Mouse (Mus musculus) thymus, adult 2 months (tissue): Measurements from ENCODE around the gene Cox5b. TPM values are rescaled to one million over a fixed set of nuclear protein-coding genes. Genes with fewer than 3 reads are reported as not detected.
A peak's percentile ranks its signal among the peaks of the same experiment; 100 is the strongest.

ENCODE experiments used
- DNase-seq: peaks from one replicate; pipeline ENCODE4 v3.0.0; 2021
- H3K27ac ChIP-seq: fragments of 200-500 bp; 2 replicates; pipeline ENCODE4 v1.5.1; 2012; ENCODE audit warnings: low read length, control low read depth; ENCODE audit not compliant: control insufficient read depth, insufficient read depth
- H3K27me3 ChIP-seq: fragments of 200-500 bp; 2 replicates; pipeline ENCODE4 v1.6.1; 2012; ENCODE audit warnings: mild to moderate bottlenecking, low read length, moderate library complexity, mixed read lengths; ENCODE audit not compliant: control insufficient read depth, insufficient read depth
- H3K36me3 ChIP-seq: fragments of 200-500 bp; 2 replicates; pipeline ENCODE4 v1.6.1; 2012; ENCODE audit warnings: mild to moderate bottlenecking, low read length, moderate library complexity; ENCODE audit not compliant: control insufficient read depth, insufficient read depth
- H3K4me1 ChIP-seq: fragments of 200-500 bp; replicated peaks from 2 replicates; pipeline ENCODE4 v1.6.1; 2012; ENCODE audit warnings: low read length; ENCODE audit not compliant: control insufficient read depth, insufficient read depth
- H3K4me3 ChIP-seq: fragments of 200-500 bp; 2 replicates; pipeline ENCODE4 v1.5.1; 2012; ENCODE audit warnings: mild to moderate bottlenecking, low read length, control low read depth, moderate library complexity; ENCODE audit not compliant: control insufficient read depth, insufficient read depth
- CTCF ChIP-seq: fragments of 200-500 bp; IDR thresholded peaks from 2 replicates; pipeline ENCODE4 v1.5.1; 2012; ENCODE audit warnings: mild to moderate bottlenecking, control low read depth, low read length, moderate library complexity, borderline replicate concordance; ENCODE audit not compliant: control insufficient read depth, poor library complexity, insufficient read depth; ENCODE audit errors: extremely low read depth
- POLR2A ChIP-seq: fragments of 200-500 bp; IDR thresholded peaks from 2 replicates; pipeline ENCODE4 v1.6.1; 2012; ENCODE audit warnings: mild to moderate bottlenecking, low read length, control low read depth, moderate library complexity; ENCODE audit not compliant: control insufficient read depth, poor library complexity, insufficient read depth; ENCODE audit errors: extremely low read depth
- WGBS: fragments of 180-500 bp; shearing (Covaris S2); methylation state at CpG from one replicate; pipeline ENCODE4 v1.1.7; 2018; 5-methylcytosine and 5-hydroxymethylcytosine counted together
- polyA plus RNA-seq: library from polyadenylated mRNA; depleted of rRNA; stranded (reverse); fragments of >200 nt; gene quantifications from 2 replicates; pipeline ENCODE4 v1.2.3, GENCODE M21; 2012; rRNA removed

Gene Cox5b
- 395 and 432 TPM in 2 replicates for polyA plus RNA-seq

DNA sequence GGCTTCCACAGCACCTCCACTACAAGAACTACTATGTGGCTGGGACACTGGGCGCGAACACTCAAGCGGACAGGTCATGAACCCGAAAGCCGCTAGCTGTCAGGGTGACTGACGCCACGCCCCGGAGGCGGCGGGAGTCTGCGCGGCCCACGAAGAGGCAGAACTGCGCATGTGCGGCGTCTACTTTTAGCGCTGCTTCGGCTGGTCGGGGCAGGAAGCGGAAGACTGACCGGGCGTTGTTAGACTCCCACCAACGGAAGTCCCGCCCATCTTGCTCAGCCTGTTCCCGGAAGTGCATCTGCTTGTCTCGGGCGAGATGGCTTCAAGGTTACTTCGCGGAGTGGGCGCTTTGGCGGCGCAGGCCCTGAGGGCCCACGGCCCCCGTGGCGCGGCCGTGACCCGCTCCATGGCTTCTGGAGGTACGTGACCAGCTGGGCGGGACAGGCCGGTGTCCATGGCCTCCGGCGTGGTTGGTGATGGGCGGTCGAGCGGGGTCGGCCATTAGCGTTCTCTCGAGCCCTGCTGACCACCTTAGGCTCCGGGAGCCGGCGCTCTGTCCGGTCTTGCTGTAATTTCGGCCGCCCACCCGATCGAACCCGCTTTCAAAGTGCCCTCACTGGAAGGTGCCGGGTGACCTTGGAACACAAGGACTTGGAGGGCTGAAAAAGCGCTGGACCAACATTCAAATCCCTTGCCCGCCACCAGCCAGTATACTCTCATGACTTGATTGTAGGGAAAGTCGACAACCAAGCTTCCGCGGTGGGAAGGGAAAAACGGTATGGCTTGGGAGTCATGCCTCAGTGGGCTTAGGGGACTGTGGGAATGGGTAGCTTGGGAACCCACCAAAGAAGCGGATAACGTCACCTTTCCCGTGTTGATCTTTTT is at the start of gene Cox5b:
Gene Cox5b, plus strand, starts transcription at position 179 of the 885 bp plus-strand sequence.
- Histone ChIP-seq H3K36me3 (peaks cover 11% of the 10 kb centered on the region; the same call in 1 of the 2 replicates), H3K4me1 (peaks cover 9% of the 10 kb centered on the region), H3K27ac (no peak within 1 kb of the TSS; the same call in 1 of the 2 replicates), H3K27me3 (no peaks in the 10 kb centered on the region), H3K4me3 (peak within 1 kb of the TSS; percentile 80)
- peak; percentile 95 for DNase-seq
- WGBS = under 1% methylated on average over 68 of the region's 68 CpGs
- TF ChIP-seq CTCF = 0 out of 2 replicates have a peak, but pooled peaks have one; percentile 25
- TF ChIP-seq POLR2A = peak; percentile 56; the same call in 1 of the 2 replicates

DNA sequence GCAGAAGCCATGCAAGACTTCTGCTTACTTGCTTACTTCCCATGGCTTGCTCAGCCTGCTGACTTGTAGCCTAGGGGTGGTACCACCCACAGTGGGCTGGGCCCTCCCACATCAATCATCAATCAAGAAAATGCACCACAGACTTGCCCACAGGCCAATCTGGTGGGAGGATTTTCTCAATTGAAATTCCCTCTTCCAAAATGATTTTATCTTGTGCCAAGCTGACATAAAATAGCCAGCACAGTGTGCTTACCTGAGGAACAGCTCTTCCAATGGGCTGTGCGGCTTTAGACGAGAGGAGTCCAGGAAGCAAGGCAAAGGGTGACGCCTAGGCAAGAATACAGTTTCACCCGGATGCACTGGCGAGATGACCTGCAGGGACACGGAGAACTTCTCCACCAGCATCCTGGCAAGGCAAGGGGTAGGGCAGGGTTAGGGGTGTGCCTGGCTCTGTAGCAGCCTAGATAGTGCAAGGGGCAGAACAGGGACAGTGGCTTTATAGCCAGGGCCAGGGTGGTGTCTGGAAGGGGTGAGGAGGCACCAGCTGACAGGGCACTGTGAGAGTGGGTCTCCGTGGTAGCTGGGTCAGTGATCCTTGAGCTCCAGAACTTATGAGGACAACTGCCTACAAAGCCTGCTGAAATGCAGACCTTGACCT is 47.2 kb upstream of the Cox5b start:
- Histone ChIP-seq H3K36me3 (no peaks in the 10 kb centered on the region), H3K4me3 (no peak overlapping the region), H3K27ac (no peak overlapping the region), H3K27me3 (no peaks in the 10 kb centered on the region), H3K4me1 (peaks cover 5% of the 10 kb centered on the region; the same call in 1 of the 2 replicates)
- WGBS = 95% methylated on average over 7 of the region's 7 CpGs
- DNase-seq = no peak
- TF ChIP-seq POLR2A (no peak), CTCF (no peak)

DNA sequence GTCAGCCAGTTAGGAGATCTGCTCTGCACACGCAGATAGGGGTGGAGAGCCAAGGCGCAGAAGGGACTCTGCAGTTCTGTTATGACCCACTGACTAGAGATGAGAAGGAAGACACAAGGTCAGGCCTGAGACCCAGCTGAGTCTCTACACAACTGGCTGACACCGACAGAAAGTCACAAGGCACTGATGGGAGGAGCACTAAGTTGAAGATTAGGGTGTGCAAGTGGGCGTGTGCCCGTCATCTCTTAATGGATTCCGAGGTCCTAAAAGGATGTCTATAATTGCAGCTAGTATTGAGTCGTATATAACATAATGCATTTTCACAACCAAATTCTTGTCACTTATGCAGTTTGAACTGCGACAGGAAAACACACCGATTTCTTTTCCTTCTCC is 46.6 kb upstream of the Cox5b start:
- Histone ChIP-seq H3K27ac (no peak overlapping the region), H3K4me3 (no peak overlapping the region), H3K27me3 (no peaks in the 10 kb centered on the region), H3K4me1 (peaks cover 5% of the 10 kb centered on the region; the same call in 1 of the 2 replicates), H3K36me3 (no peaks in the 10 kb centered on the region)
- DNase-seq = no peak
- WGBS = 95% methylated on average over 9 of the region's 9 CpGs
- TF ChIP-seq CTCF = no peak
- no peak for TF ChIP-seq POLR2A

DNA sequence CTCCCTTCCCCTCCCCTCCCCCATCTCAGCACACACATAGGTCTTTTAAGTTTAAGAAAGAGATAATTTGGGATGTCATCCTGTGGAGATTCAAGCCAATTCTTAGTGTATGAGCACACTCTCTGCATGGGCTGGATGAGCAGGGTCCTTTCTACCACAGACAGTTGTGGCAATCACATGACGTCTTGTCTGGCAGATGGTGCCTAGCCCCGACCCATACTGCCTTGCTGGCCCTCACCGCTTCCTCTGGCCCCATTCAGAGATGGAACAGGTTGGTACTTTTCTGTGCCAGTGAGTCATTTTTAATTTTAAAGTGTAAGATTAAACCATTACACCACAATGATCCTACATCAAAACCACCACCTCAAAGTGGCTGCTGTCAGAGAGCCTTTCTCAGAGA is 45.0 kb upstream of the Cox5b start:
- 11% methylated on average over 3 of the region's 3 CpGs for WGBS
- H3K27ac ChIP-seq = no peak overlapping the region
- no peak overlapping the region for H3K4me3 ChIP-seq
- peaks cover 2% of the 10 kb centered on the region; the same call in 1 of the 2 replicates for H3K4me1 ChIP-seq
- no peaks in the 10 kb centered on the region for H3K27me3 ChIP-seq
- TF ChIP-seq CTCF (no peak), POLR2A (no peak)
- no peak for DNase-seq
- no peaks in the 10 kb centered on the region for H3K36me3 ChIP-seq

DNA sequence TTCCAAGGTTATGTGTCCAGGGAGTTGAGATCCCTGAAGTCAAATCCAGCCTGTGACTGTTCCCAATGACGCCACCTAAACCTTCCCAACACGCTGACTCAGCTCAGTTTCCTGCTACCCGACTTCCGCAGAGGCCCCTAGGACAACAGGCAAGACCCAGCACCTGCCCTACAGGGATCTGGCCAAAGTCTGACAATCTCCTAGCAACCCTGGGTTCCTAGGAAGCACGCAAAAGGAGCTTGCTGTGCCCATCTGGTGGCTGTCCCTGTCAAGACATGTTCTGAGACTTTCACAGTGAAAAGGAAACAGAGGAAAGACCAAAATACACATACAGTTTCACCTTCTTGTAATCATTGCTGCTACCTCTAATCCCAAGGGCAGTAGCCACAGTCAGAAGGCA is 43.6 kb upstream of the Cox5b start:
- Histone ChIP-seq H3K27ac (no peak overlapping the region), H3K27me3 (no peaks in the 10 kb centered on the region), H3K4me1 (peaks cover 2% of the 10 kb centered on the region; the same call in 1 of the 2 replicates), H3K4me3 (no peak overlapping the region), H3K36me3 (no peaks in the 10 kb centered on the region)
- no peak for TF ChIP-seq CTCF
- no peak for TF ChIP-seq POLR2A
- WGBS = 78% methylated on average over 5 of the region's 5 CpGs
- DNase-seq = no peak

DNA sequence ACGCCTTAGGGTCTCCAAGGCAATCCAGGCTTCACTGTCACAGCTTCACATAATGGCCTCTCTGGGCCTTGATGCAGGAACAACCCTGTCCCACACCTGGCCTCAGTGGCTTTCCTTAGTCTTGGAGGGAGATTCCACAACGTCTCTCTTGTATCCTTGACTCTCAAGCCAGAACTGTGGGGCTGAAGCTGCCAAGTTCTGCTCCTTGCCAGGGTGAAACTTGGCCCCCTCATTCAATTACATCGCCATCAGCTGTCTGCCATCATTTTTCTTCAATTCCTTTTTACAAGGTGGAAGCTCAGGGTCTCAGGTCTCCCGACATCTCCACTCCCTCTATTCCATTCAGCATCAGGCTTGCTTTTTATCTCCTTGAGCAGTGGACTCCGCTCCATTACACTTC is 36.2 kb upstream of the Cox5b start:
- WGBS = 99% methylated on average over 5 of the region's 5 CpGs
- Histone ChIP-seq H3K4me1 (no peaks in the 10 kb centered on the region), H3K27me3 (no peaks in the 10 kb centered on the region), H3K27ac (no peak overlapping the region), H3K4me3 (no peak overlapping the region), H3K36me3 (no peaks in the 10 kb centered on the region)
- TF ChIP-seq CTCF = no peak
- no peak for TF ChIP-seq POLR2A
- DNase-seq = no peak
